Mouse (Mus musculus): ENCODE results near the gene Slc22a26. TPM values are rescaled to one million over a fixed set of nuclear protein-coding genes. Genes with fewer than 3 reads are reported as not detected.
"Not testable (repeated sequence)": the region's sequence is repeated elsewhere in the genome, so short reads cannot be mapped to it uniquely, and the experiment has no call there.

Slc22a26 gene
- polyA plus RNA-seq (2015; fragmentation: Nextera tagmentation; extraction: Ambion mirVana) = not detected in 2 replicates

GRCm38 (mm10) chr19:7802571-7802970 lies at the start of gene Slc22a26:
Slc22a26 (minus strand) TSS chr19:7802667.
- Histone ChIP-seq H3K27ac (no peak within 1 kb of the TSS), H3K4me3 (replicated peaks) (no peak within 1 kb of the TSS), H3K27me3 (no peaks in the 10 kb centered on the region), H3K4me1 (replicated peaks) (no peaks in the 10 kb centered on the region), H3K4me2 (replicated peaks) (no peak within 1 kb of the TSS), H3K9ac (replicated peaks) (no peak within 1 kb of the TSS), H3K36me3 (no peaks in the 10 kb centered on the region), H3K9me3 (0 out of 2 replicates have a peak, but pooled peaks cover 3% of the 10 kb centered on the region)
- 80% methylated on average over 1 of the region's 1 CpGs for WGBS
- no peak for ATAC-seq

DNA sequence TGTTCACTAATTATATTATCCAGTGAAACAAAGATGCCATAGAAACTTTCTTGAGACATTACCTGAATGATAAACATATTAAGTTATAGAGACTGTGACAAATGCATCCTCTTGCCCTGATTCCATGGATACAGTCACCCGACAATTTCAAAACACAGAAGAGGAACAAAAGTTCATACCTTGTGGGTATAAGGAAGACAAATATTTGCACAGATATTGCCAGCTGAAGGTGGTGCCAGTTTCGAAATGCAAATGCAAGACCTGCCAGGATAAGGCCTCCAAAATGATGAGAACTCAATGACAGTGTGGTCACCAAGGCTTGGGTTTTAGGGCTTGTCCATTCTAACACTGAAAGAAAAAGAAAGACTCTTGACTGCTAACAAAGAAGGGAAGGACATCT lies 27.4 kb upstream of the Slc22a26 start:
- Histone ChIP-seq H3K9me3 (peaks cover 14% of the 10 kb centered on the region), H3K4me3 (replicated peaks) (no peak overlapping the region), H3K4me1 (replicated peaks) (no peaks in the 10 kb centered on the region), H3K36me3 (no peaks in the 10 kb centered on the region), H3K4me2 (replicated peaks) (no peak overlapping the region), H3K27ac (no peak overlapping the region), H3K27me3 (no peaks in the 10 kb centered on the region), H3K9ac (replicated peaks) (no peak overlapping the region)
- 67% methylated on average over 2 of the region's 2 CpGs for WGBS
- no peak for ATAC-seq

- H3K4me3 ChIP-seq (replicated peaks) = no peak overlapping the region
- H3K4me2 ChIP-seq (replicated peaks) = no peak overlapping the region
- no peak overlapping the region for H3K9ac ChIP-seq (replicated peaks)
- H3K27ac ChIP-seq = no peak overlapping the region
- H3K4me1 ChIP-seq (replicated peaks) = no peaks in the 10 kb centered on the region
- H3K27me3 ChIP-seq = no peaks in the 10 kb centered on the region
- peaks cover 4% of the 10 kb centered on the region; the same call in 1 of the 2 replicates for H3K9me3 ChIP-seq
- ATAC-seq = no peak
- H3K36me3 ChIP-seq = no peaks in the 10 kb centered on the region
- WGBS = 93% methylated on average over 1 of the region's 1 CpGs
Measured at GRCm38 (mm10) chr19:7790571-7790970, 11.9 kb downstream of the Slc22a26 start.

DNA sequence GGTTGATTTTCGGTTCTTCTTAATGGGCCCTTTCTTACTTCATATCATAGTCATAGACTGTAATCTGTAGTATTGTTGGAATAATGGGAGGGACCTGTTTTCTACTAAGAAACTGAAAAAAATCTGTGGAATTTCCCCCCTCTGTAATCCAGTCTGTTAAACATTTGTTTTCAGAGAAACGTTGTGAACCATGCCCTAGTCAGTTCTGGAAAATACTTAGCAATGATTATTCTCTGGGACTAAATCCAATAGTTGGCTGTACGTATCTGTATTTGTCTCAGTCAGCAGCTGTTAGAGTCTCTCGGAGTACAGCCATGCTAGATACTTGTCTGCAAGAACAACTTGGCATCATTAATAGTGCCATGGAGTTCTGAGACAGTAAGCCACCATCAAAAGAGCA lies 27.2 kb downstream of the Slc22a26 start:
- ATAC-seq = no peak
- WGBS = 88% methylated on average over 4 of the region's 4 CpGs
- Histone ChIP-seq H3K27ac (no peak overlapping the region), H3K4me1 (replicated peaks) (no peaks in the 10 kb centered on the region), H3K27me3 (no peaks in the 10 kb centered on the region), H3K36me3 (no peaks in the 10 kb centered on the region), H3K4me3 (replicated peaks) (no peak overlapping the region), H3K9ac (replicated peaks) (no peak overlapping the region), H3K9me3 (peaks cover under 1% of the 10 kb centered on the region; the same call in 1 of the 2 replicates), H3K4me2 (replicated peaks) (no peak overlapping the region)

DNA sequence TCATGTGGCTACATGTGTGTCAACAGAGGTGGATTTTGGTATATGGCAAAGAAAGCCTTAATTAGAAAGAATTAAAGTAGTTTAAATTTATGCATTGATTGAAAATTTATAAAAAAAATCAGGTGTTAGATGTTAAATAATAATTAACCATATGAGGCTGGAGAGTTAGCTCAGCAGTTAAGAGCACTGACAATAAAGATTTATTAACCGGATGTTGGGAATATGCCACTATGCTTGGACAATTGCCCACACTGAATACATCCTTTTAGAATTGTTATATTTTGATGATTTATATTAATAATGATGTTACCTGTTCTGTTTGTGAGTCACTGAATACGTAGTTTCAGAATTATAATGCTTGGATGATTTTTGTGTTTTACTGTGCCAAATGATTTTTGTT lies 36.3 kb downstream of the Slc22a26 start:
- no peaks in the 10 kb centered on the region for H3K27me3 ChIP-seq
- no peak for ATAC-seq
- no peaks in the 10 kb centered on the region for H3K36me3 ChIP-seq
- no peak overlapping the region for H3K4me3 ChIP-seq (replicated peaks)
- H3K27ac ChIP-seq = no peak overlapping the region
- H3K4me1 ChIP-seq (replicated peaks) = no peaks in the 10 kb centered on the region
- WGBS = 93% methylated on average over 2 of the region's 2 CpGs
- H3K9ac ChIP-seq (replicated peaks) = no peak overlapping the region
- peaks cover 5% of the 10 kb centered on the region; the same call in 1 of the 2 replicates for H3K9me3 ChIP-seq
- H3K4me2 ChIP-seq (replicated peaks) = no peak overlapping the region

- Histone ChIP-seq H3K27ac (no peak overlapping the region), H3K9ac (replicated peaks) (no peak overlapping the region), H3K27me3 (no peaks in the 10 kb centered on the region), H3K4me1 (replicated peaks) (no peaks in the 10 kb centered on the region), H3K36me3 (no peaks in the 10 kb centered on the region), H3K9me3 (peaks cover 5% of the 10 kb centered on the region; the same call in 1 of the 2 replicates), H3K4me2 (replicated peaks) (no peak overlapping the region), H3K4me3 (replicated peaks) (no peak overlapping the region)
- ATAC-seq = no peak
- 90% methylated on average over 3 of the region's 3 CpGs for WGBS
Measured at GRCm38 (mm10) chr19:7765599-7765998, 36.9 kb downstream of the Slc22a26 start.

- not testable (repeated sequence) for H3K4me2 ChIP-seq (replicated peaks); H3K4me3 ChIP-seq (replicated peaks); H3K9ac ChIP-seq (replicated peaks); H3K4me1 ChIP-seq (replicated peaks); H3K27ac ChIP-seq; ATAC-seq; H3K9me3 ChIP-seq; H3K27me3 ChIP-seq; H3K36me3 ChIP-seq
- 71% methylated on average over 13 of the region's 13 CpGs for WGBS
Measured at GRCm38 (mm10) chr19:7753371-7753770, 49.1 kb downstream of the Slc22a26 start.

Other genes starting within 250 kb of the Slc22a26 start
- gene Pla2g16, start 245.2 kb downstream of the Slc22a26 start, polyA plus RNA-seq (2015; fragmentation: Nextera tagmentation; extraction: Ambion mirVana) = 1.3 and 2.6 TPM in 2 replicates
- gene Lgals12, start 195.5 kb downstream of the Slc22a26 start, polyA plus RNA-seq (2015; fragmentation: Nextera tagmentation; extraction: Ambion mirVana) = 0.15 and 0.22 TPM in 2 replicates
- not detected in 2 replicates for gene Hrasls5, start 190.1 kb downstream of the Slc22a26 start, polyA plus RNA-seq (2015; fragmentation: Nextera tagmentation; extraction: Ambion mirVana)
- not detected in 2 replicates for gene Slc22a19, start 91.4 kb downstream of the Slc22a26 start, polyA plus RNA-seq (2015; fragmentation: Nextera tagmentation; extraction: Ambion mirVana)
- not detected in 2 replicates for gene Slc22a27, start 163.4 kb upstream of the Slc22a26 start, polyA plus RNA-seq (2015; fragmentation: Nextera tagmentation; extraction: Ambion mirVana)